Mouse (Mus musculus): ENCODE results near the gene Aldh16a1.

- TF ChIP-seq POLR2A (IDR thresholded peaks at IDR 0.05; ENCODE audit: insufficient read depth, low read depth, low read length) = no peak
- no peak for TF ChIP-seq CTCF (IDR thresholded peaks at IDR 0.05; ENCODE audit: insufficient read depth, low read depth, low read length)
Measured at GRCm38 (mm10) chr7:45196994-45197393, 42.6 kb upstream of the Aldh16a1 start.
